Mouse (Mus musculus) testis, adult 2 months (tissue): ENCODE measurements at regions not wholly inside any gene's neighbourhood (a gene's known extent, or its start where the extent isn't known, plus 50 kb on each side); places are given as distances from the start of the nearest gene placed in this dataset.

Source experiments
- CTCF ChIP-seq: fragments of 200-500 bp; IDR thresholded peaks from 2 replicates; pipeline ENCODE4 v1.5.1; 2012; ENCODE audit warnings: low read depth, mild to moderate bottlenecking, inconsistent platforms, low read length, moderate library complexity; ENCODE audit not compliant: control insufficient read depth, insufficient read depth, insufficient replicate concordance
- POLR2A ChIP-seq: fragments of 200-500 bp; IDR thresholded peaks from 2 replicates; pipeline ENCODE4 v1.6.1; 2012; ENCODE audit warnings: low read depth, mild to moderate bottlenecking, inconsistent platforms, low read length, moderate library complexity; ENCODE audit not compliant: control insufficient read depth

DNA sequence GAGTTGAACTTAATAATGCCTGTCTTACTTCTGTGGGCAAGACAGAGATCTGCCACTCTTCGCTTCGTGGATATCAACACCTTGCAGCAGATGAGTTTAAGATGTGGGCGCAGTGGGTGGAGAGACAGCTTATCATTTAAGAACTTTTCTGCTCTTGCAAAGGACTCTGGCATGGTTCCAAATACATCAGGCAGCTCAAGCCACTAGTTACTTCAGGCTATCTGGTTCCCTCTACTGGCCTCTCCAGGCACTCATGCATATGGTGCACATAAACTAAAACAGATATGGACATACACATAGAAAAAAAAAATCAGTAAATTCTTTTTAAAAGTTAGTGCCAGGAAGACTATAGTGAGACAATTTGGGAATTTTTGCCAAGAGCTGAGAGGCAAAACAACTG lies 560.5 kb upstream of the Sall1 start:
- TF ChIP-seq POLR2A (no peak), CTCF (no peak)
